Mouse (Mus musculus) CD4-positive, CD25-positive, alpha-beta regulatory T cell, adult 4 months (primary cell): Measurements from ENCODE around the gene Endov. TPM values are rescaled to one million over a fixed set of nuclear protein-coding genes. Genes with fewer than 3 reads are reported as not detected.

Experiments used
- ATAC-seq: one replicate; pipeline ENCODE4 v1.8.0; 2017
- polyA plus RNA-seq, 2 experiments: library from polyadenylated mRNA; unstranded; fragments of 100-300 nt; shearing (Covaris generic); gene quantifications; one replicate each; pipeline ENCODE4 v1.2.1; 2017

Endov gene
- polyA plus RNA-seq, 2 experiments from 2014 or later, result 11.2 to 21.9 TPM

GRCm38 (mm10) chr11:119547183-119547921 lies 56.2 kb downstream of the Endov start, which contains the start of gene Nptx1:
TSS of gene Nptx1 (minus strand) at chr11:119547753.
- ATAC-seq, result no peak

- ATAC-seq, result no peak
Measured at GRCm38 (mm10) chr11:119547951-119548591, 56.9 kb downstream of the Endov start.

- no peak for ATAC-seq
Measured at GRCm38 (mm10) chr11:119548741-119549370, 57.7 kb downstream of the Endov start.

GRCm38 (mm10) chr11:119549371-119549811 lies 58.2 kb downstream of the Endov start:
- ATAC-seq, result no peak

- ATAC-seq, result no peak
Measured at GRCm38 (mm10) chr11:119550546-119551335, 59.6 kb downstream of the Endov start.

GRCm38 (mm10) chr11:119551468-119551867 lies 60.3 kb downstream of the Endov start:
- no peak for ATAC-seq

- no peak for ATAC-seq
Measured at GRCm38 (mm10) chr11:119552301-119552700, 61.2 kb downstream of the Endov start.

- no peak for ATAC-seq
Measured at GRCm38 (mm10) chr11:119552902-119553802, 62.0 kb downstream of the Endov start.

GRCm38 (mm10) chr11:119554706-119555105 lies 63.6 kb downstream of the Endov start:
- ATAC-seq, result no peak

GRCm38 (mm10) chr11:119555170-119555569 lies 64.0 kb downstream of the Endov start:
- ATAC-seq, result no peak

GRCm38 (mm10) chr11:119557940-119558869 lies 67.1 kb downstream of the Endov start:
- no peak for ATAC-seq

- no peak for ATAC-seq
Measured at GRCm38 (mm10) chr11:119558870-119559610, 67.9 kb downstream of the Endov start.

Other genes starting within 250 kb of the Endov start
- 10 to 100 TPM; 11.5 to 27.8 TPM for gene Gaa, start 223.5 kb upstream of the Endov start, polyA plus RNA-seq
- 100 to 1,000 TPM; 175 to 208 TPM for gene Eif4a3, start 191.3 kb upstream of the Endov start, polyA plus RNA-seq
- not detected for gene Card14, start 183.6 kb upstream of the Endov start, polyA plus RNA-seq
- 10 to 100 TPM in 1 of 2 experiments, 1 to 10 TPM in 1; 7.4 to 19.9 TPM for gene Sgsh, start 135.8 kb upstream of the Endov start, polyA plus RNA-seq
- gene Slc26a11, start 135.8 kb upstream of the Endov start, polyA plus RNA-seq, result 10 to 100 TPM in 1 of 2 experiments, 1 to 10 TPM in 1; 8.0 to 16.2 TPM
- gene Rnf213, start 98.2 kb upstream of the Endov start, polyA plus RNA-seq, result 10 to 100 TPM; 51.8 to 54.0 TPM
- gene Nptx1, start 56.4 kb downstream of the Endov start, polyA plus RNA-seq, result not detected
- 10 to 100 TPM in 1 of 2 experiments, 1 to 10 TPM in 1; 8.7 to 12.2 TPM for gene Rptor, start 111.6 kb downstream of the Endov start, polyA plus RNA-seq